Mouse (Mus musculus): ENCODE measurements around the gene Phlpp1. TPM values are rescaled to one million over a fixed set of nuclear protein-coding genes. Genes with fewer than 3 reads are reported as not detected.
A peak's percentile ranks its signal among the peaks of the same experiment; 100 is the strongest.

The Phlpp1 gene
- total and polyA plus RNA-seq, 2 experiments: 8.3 to 8.7 TPM

GRCm38 (mm10) chr1:106155702-106156101, 15.8 kb upstream of the Phlpp1 start:
- 46% methylated on average over 6 of the region's 6 CpGs for WGBS
- H3K36me3 ChIP-seq (ENCODE audit: control insufficient read depth, insufficient read depth, low read length): no peaks in the 10 kb centered on the region
- H3K4me1 ChIP-seq (ENCODE audit: control insufficient read depth, insufficient read depth, low read length): peaks cover 4% of the 10 kb centered on the region; the same call in 1 of the 2 replicates
- no peak overlapping the region for H3K27ac ChIP-seq (replicated peaks; ENCODE audit: insufficient read depth, low read depth, low read length)
- TF ChIP-seq CTCF (IDR thresholded peaks at IDR 0.05; ENCODE audit: low read depth, low read length) (no peak), POLR2A (IDR thresholded peaks at IDR 0.05; ENCODE audit: extremely low read depth, insufficient read depth, low read length) (no peak)
- no peaks in the 10 kb centered on the region for H3K27me3 ChIP-seq (ENCODE audit: control insufficient read depth, insufficient read depth, low read length)
- no peak overlapping the region for H3K4me3 ChIP-seq (ENCODE audit: insufficient read depth, low read depth, low read length)
- H3K9ac ChIP-seq (ENCODE audit: low read depth, low read length): no peak overlapping the region
- peak; percentile 68 for DNase-seq (ENCODE audit: extremely low read depth, low read depth, low spot score)
- no peaks in the 10 kb centered on the region for H3K79me2 ChIP-seq (ENCODE audit: control insufficient read depth, insufficient read depth, low read length)

DNA sequence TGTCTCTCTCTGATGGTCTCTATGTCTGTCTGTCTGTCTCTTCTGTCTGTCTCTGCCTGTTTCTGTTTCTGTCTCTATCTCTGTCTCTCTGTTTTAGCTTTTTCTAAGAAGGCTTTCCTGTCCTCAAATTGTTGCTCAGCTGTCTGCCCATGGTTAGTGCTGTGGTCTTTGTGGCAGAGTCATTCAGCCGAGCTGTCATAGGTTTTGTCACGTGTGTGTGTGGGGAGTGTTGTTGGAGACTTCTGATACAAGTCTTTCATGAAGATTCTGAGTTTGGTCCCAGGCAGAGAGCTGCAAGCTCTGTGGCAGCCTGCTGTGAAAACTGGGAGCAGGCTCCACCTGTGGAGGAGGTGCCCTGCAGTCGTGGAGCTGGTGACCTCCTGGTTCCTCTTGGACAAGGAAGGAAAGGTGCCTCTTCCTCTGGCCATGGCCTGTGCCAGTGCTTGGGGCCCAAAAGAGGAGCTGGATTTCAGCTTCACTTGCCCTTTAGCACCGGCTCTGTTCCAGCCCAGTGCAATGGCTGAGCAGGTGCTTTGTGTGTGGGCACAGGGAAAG, 13.5 kb upstream of the Phlpp1 start:
- Histone ChIP-seq H3K36me3 (ENCODE audit: control insufficient read depth, insufficient read depth, low read length) (no peaks in the 10 kb centered on the region), H3K9ac (ENCODE audit: low read depth, low read length) (no peak overlapping the region), H3K27ac (replicated peaks; ENCODE audit: insufficient read depth, low read depth, low read length) (no peak overlapping the region), H3K4me3 (ENCODE audit: insufficient read depth, low read depth, low read length) (no peak overlapping the region), H3K27me3 (ENCODE audit: control insufficient read depth, insufficient read depth, low read length) (no peaks in the 10 kb centered on the region), H3K4me1 (ENCODE audit: control insufficient read depth, insufficient read depth, low read length) (peaks cover 4% of the 10 kb centered on the region; the same call in 1 of the 2 replicates), H3K79me2 (ENCODE audit: control insufficient read depth, insufficient read depth, low read length) (no peaks in the 10 kb centered on the region)
- TF ChIP-seq CTCF (IDR thresholded peaks at IDR 0.05; ENCODE audit: low read depth, low read length) (no peak), POLR2A (IDR thresholded peaks at IDR 0.05; ENCODE audit: extremely low read depth, insufficient read depth, low read length) (no peak)
- WGBS: 63% methylated on average over 4 of the region's 4 CpGs
- DNase-seq (ENCODE audit: extremely low read depth, low read depth, low spot score): peak; percentile 66

GRCm38 (mm10) chr1:106159667-106160066, 11.9 kb upstream of the Phlpp1 start:
- Histone ChIP-seq H3K9ac (ENCODE audit: low read depth, low read length) (no peak overlapping the region), H3K79me2 (ENCODE audit: control insufficient read depth, insufficient read depth, low read length) (no peaks in the 10 kb centered on the region), H3K4me1 (ENCODE audit: control insufficient read depth, insufficient read depth, low read length) (peaks cover 2% of the 10 kb centered on the region; the same call in 1 of the 2 replicates), H3K27me3 (ENCODE audit: control insufficient read depth, insufficient read depth, low read length) (no peaks in the 10 kb centered on the region), H3K4me3 (ENCODE audit: insufficient read depth, low read depth, low read length) (no peak overlapping the region), H3K27ac (replicated peaks; ENCODE audit: insufficient read depth, low read depth, low read length) (no peak overlapping the region), H3K36me3 (ENCODE audit: control insufficient read depth, insufficient read depth, low read length) (no peaks in the 10 kb centered on the region)
- no peak for DNase-seq (ENCODE audit: extremely low read depth, low read depth, low spot score)
- TF ChIP-seq POLR2A (IDR thresholded peaks at IDR 0.05; ENCODE audit: extremely low read depth, insufficient read depth, low read length) (no peak), CTCF (IDR thresholded peaks at IDR 0.05; ENCODE audit: low read depth, low read length) (no peak)
- 98% methylated on average over 5 of the region's 5 CpGs for WGBS

- no peak for TF ChIP-seq POLR2A (IDR thresholded peaks at IDR 0.05; ENCODE audit: extremely low read depth, insufficient read depth, low read length)
Observed at GRCm38 (mm10) chr1:106160916-106161315, 10.6 kb upstream of the Phlpp1 start.

GRCm38 (mm10) chr1:106162581-106162980, 9.0 kb upstream of the Phlpp1 start:
- WGBS: 83% methylated on average over 7 of the region's 7 CpGs
- no peaks in the 10 kb centered on the region for H3K27me3 ChIP-seq (ENCODE audit: control insufficient read depth, insufficient read depth, low read length)
- H3K4me1 ChIP-seq (ENCODE audit: control insufficient read depth, insufficient read depth, low read length): no peaks in the 10 kb centered on the region
- H3K4me3 ChIP-seq (ENCODE audit: insufficient read depth, low read depth, low read length): no peak overlapping the region
- H3K9ac ChIP-seq (ENCODE audit: low read depth, low read length): no peak overlapping the region
- no peak for TF ChIP-seq CTCF (IDR thresholded peaks at IDR 0.05; ENCODE audit: low read depth, low read length)
- no peak for TF ChIP-seq POLR2A (IDR thresholded peaks at IDR 0.05; ENCODE audit: extremely low read depth, insufficient read depth, low read length)
- H3K36me3 ChIP-seq (ENCODE audit: control insufficient read depth, insufficient read depth, low read length): no peaks in the 10 kb centered on the region
- DNase-seq (ENCODE audit: extremely low read depth, low read depth, low spot score): peak; percentile 8
- no peak overlapping the region for H3K27ac ChIP-seq (replicated peaks; ENCODE audit: insufficient read depth, low read depth, low read length)
- H3K79me2 ChIP-seq (ENCODE audit: control insufficient read depth, insufficient read depth, low read length): no peaks in the 10 kb centered on the region

More at GRCm38 (mm10) chr1:106160916-106161315, 10.6 kb upstream of the Phlpp1 start:
- H3K27ac ChIP-seq (replicated peaks; ENCODE audit: insufficient read depth, low read depth, low read length): no peak overlapping the region
- H3K4me1 ChIP-seq (ENCODE audit: control insufficient read depth, insufficient read depth, low read length): no peaks in the 10 kb centered on the region
- WGBS: 77% methylated on average over 4 of the region's 4 CpGs
- H3K36me3 ChIP-seq (ENCODE audit: control insufficient read depth, insufficient read depth, low read length): no peaks in the 10 kb centered on the region
- no peaks in the 10 kb centered on the region for H3K27me3 ChIP-seq (ENCODE audit: control insufficient read depth, insufficient read depth, low read length)
- DNase-seq (ENCODE audit: extremely low read depth, low read depth, low spot score): no peak
- H3K9ac ChIP-seq (ENCODE audit: low read depth, low read length): no peak overlapping the region
- H3K79me2 ChIP-seq (ENCODE audit: control insufficient read depth, insufficient read depth, low read length): no peaks in the 10 kb centered on the region
- H3K4me3 ChIP-seq (ENCODE audit: insufficient read depth, low read depth, low read length): no peak overlapping the region

- no peaks in the 10 kb centered on the region for H3K27me3 ChIP-seq (ENCODE audit: control insufficient read depth, insufficient read depth, low read length)
- no peak overlapping the region for H3K27ac ChIP-seq (replicated peaks; ENCODE audit: insufficient read depth, low read depth, low read length)
- H3K9ac ChIP-seq (ENCODE audit: low read depth, low read length): no peak overlapping the region
- no peaks in the 10 kb centered on the region for H3K79me2 ChIP-seq (ENCODE audit: control insufficient read depth, insufficient read depth, low read length)
- no peak overlapping the region for H3K4me3 ChIP-seq (ENCODE audit: insufficient read depth, low read depth, low read length)
- WGBS: 91% methylated on average over 8 of the region's 8 CpGs
- H3K36me3 ChIP-seq (ENCODE audit: control insufficient read depth, insufficient read depth, low read length): no peaks in the 10 kb centered on the region
- DNase-seq (ENCODE audit: extremely low read depth, low read depth, low spot score): no peak
- TF ChIP-seq CTCF (IDR thresholded peaks at IDR 0.05; ENCODE audit: low read depth, low read length) (no peak), POLR2A (IDR thresholded peaks at IDR 0.05; ENCODE audit: extremely low read depth, insufficient read depth, low read length) (no peak)
- H3K4me1 ChIP-seq (ENCODE audit: control insufficient read depth, insufficient read depth, low read length): no peaks in the 10 kb centered on the region
Observed at GRCm38 (mm10) chr1:106163401-106163800, 8.2 kb upstream of the Phlpp1 start.

All from liver, adult 2 months (tissue).